ENCODE assay signal across 9 mouse cellular contexts in genomic region chr1:57852562-57853271, GRCm38 (mm10).
A peak's percentile ranks its signal among the peaks of the same experiment; 100 is the strongest.
DNase-seq lines count a peak whose midpoint lies in the region; ATAC-seq lines count a peak whose summit lies in the region.
"Had no signal": no experiment of that assay in that cellular context is flagged by ENCODE, and none has a peak within 500 bp of the region (broad histone marks: within the 10 kb centered on the region; RNA-seq: fewer than 3 reads in every experiment).

No protein-coding gene starts in this region.

- no peaks in the 10 kb centered on the region for H3K9me3 ChIP-seq in forebrain, embryonic 14.5 days (replicated peaks; ENCODE audit: control insufficient read depth, low read length)
- H3K9me3 ChIP-seq in forebrain, embryonic 11.5 days (ENCODE audit: control insufficient read depth, low read length), result no peaks in the 10 kb centered on the region
- H3K9me3 ChIP-seq in limb, embryonic 15.5 days, result no peaks in the 10 kb centered on the region

- no peak overlapping the region for H3K9ac ChIP-seq in forebrain, embryonic 14.5 days (ENCODE audit: low read length)
- H3K9ac ChIP-seq in forebrain, embryonic 11.5 days (ENCODE audit: low read length), result no peak overlapping the region
- no peak overlapping the region for H3K9ac ChIP-seq in limb, embryonic 15.5 days

- DNase-seq in forebrain, embryonic 14.5 days (ENCODE audit: low spot score), result peak; percentile 18
- no peak for DNase-seq in forebrain, embryonic 11.5 days (ENCODE audit: low spot score)
- peak; percentile 47 for DNase-seq in CD4-positive helper T cell, adult 2 months (ENCODE audit: low read depth, low spot score)
- DNase-seq in heart, adult 9 months (ENCODE audit: low spot score in 2 of 2), result peak; percentile 52 to 58
- no peak for DNase-seq in ovary, postnatal 10 days (ENCODE audit: low spot score)
- no peak for DNase-seq in left cerebral cortex, adult 18-20 months (ENCODE audit: low spot score in 2 of 2)
- DNase-seq: midbrain, embryonic 14.5 days had no signal

- H3K27me3 ChIP-seq in forebrain, embryonic 14.5 days (replicated peaks; ENCODE audit: control insufficient read depth, insufficient read depth, low read length), result no peaks in the 10 kb centered on the region
- H3K27me3 ChIP-seq in forebrain, embryonic 11.5 days (ENCODE audit: control insufficient read depth, insufficient read depth, low read length), result no peaks in the 10 kb centered on the region
- H3K27me3 ChIP-seq in limb, embryonic 15.5 days, result no peaks in the 10 kb centered on the region

- ATAC-seq in forebrain, embryonic 14.5 days, result no peak
- no peak for ATAC-seq in forebrain, embryonic 11.5 days (replicated peaks; ENCODE audit: low FRiP score)
- ATAC-seq in limb, embryonic 15.5 days (ENCODE audit: insufficient number of reproducible peaks, low FRiP score, low TSS enrichment, low read depth), result no peak
- no peak for ATAC-seq in megakaryocyte progenitor cell, adult 5-6 weeks (replicated peaks; ENCODE audit: poor library complexity)

- H3K4me3 ChIP-seq in forebrain, embryonic 14.5 days (ENCODE audit: low read depth, low read length), result no peak overlapping the region
- no peak overlapping the region for H3K4me3 ChIP-seq in forebrain, embryonic 11.5 days (ENCODE audit: low read depth, low read length)
- H3K4me3 ChIP-seq in limb, embryonic 15.5 days, result no peak overlapping the region

- 86% methylated on average over 12 of the region's 12 CpGs for WGBS in forebrain, embryonic 14.5 days
- 93% methylated on average over 12 of the region's 12 CpGs for WGBS in forebrain, embryonic 11.5 days
- WGBS in limb, embryonic 15.5 days, result 64% methylated on average over 12 of the region's 12 CpGs

- no peaks in the 10 kb centered on the region for H3K36me3 ChIP-seq in forebrain, embryonic 14.5 days (ENCODE audit: control insufficient read depth, insufficient read depth, low read length)
- no peaks in the 10 kb centered on the region for H3K36me3 ChIP-seq in forebrain, embryonic 11.5 days (ENCODE audit: control insufficient read depth, insufficient read depth, low read length)
- H3K36me3 ChIP-seq in limb, embryonic 15.5 days, result peaks cover 10% of the 10 kb centered on the region; the same call in 1 of the 2 replicates

- peaks cover 7% of the 10 kb centered on the region for H3K4me1 ChIP-seq in forebrain, embryonic 14.5 days (ENCODE audit: control insufficient read depth, insufficient read depth, low read length)
- no peaks in the 10 kb centered on the region; the same call in 1 of the 2 replicates for H3K4me1 ChIP-seq in forebrain, embryonic 11.5 days (replicated peaks; ENCODE audit: control insufficient read depth, insufficient read depth, low read length)
- peaks cover 16% of the 10 kb centered on the region for H3K4me1 ChIP-seq in limb, embryonic 15.5 days

- no peak overlapping the region for H3K27ac ChIP-seq in forebrain, embryonic 14.5 days (ENCODE audit: low read depth, low read length)
- H3K27ac ChIP-seq in forebrain, embryonic 11.5 days (ENCODE audit: low read depth, low read length), result no peak overlapping the region
- peak overlapping the region; percentile 57 for H3K27ac ChIP-seq in limb, embryonic 15.5 days

- no peak overlapping the region for H3K4me2 ChIP-seq in forebrain, embryonic 14.5 days (ENCODE audit: low read length)
- no peak overlapping the region for H3K4me2 ChIP-seq in forebrain, embryonic 11.5 days (ENCODE audit: low read depth, low read length, severe bottlenecking)
- no peak overlapping the region for H3K4me2 ChIP-seq in limb, embryonic 15.5 days

Comparison
In these comparisons a context has a peak if more than half of its experiments do, and no peak if none do; other contexts are left out.
1. DNase-seq: peak in forebrain, embryonic 14.5 days (single experiment), CD4-positive helper T cell, adult 2 months (single experiment) and heart, adult 9 months (2 of 2); none in forebrain, embryonic 11.5 days (single experiment), ovary, postnatal 10 days (single experiment) and left cerebral cortex, adult 18-20 months (0 of 2).